Mouse (Mus musculus) induced T-regulatory cell, adult 2 months (primary cell): ENCODE results near the gene Rims1.

Experiments
- DNase-seq: peaks from one replicate; pipeline ENCODE4 v3.0.0-alpha.2; 2012; ENCODE audit warnings: low read depth

The Rims1 gene

GRCm38 (mm10) chr1:22353687-22354086 lies 452.1 kb downstream of the Rims1 start:
- no peak for DNase-seq

GRCm38 (mm10) chr1:22338914-22339313 lies 466.9 kb downstream of the Rims1 start:
- no peak for DNase-seq

GRCm38 (mm10) chr1:22320941-22321676 lies 484.7 kb downstream of the Rims1 start:
- DNase-seq = no peak

- no peak for DNase-seq
These were observed 490.3 kb downstream of the Rims1 start for GRCm38 (mm10) chr1:22315537-22315936.

GRCm38 (mm10) chr1:22311471-22311870 lies 494.3 kb downstream of the Rims1 start:
- DNase-seq = no peak

- DNase-seq = no peak
These were observed 499.3 kb downstream of the Rims1 start for GRCm38 (mm10) chr1:22306519-22306918.

- no peak for DNase-seq
These were observed 499.9 kb downstream of the Rims1 start for GRCm38 (mm10) chr1:22305932-22306331.

- no peak for DNase-seq
These were observed 511.8 kb downstream of the Rims1 start for GRCm38 (mm10) chr1:22293953-22294352.

- no peak for DNase-seq
These were observed 512.5 kb downstream of the Rims1 start for GRCm38 (mm10) chr1:22293310-22293709.

- DNase-seq = no peak
These were observed 519.0 kb downstream of the Rims1 start for GRCm38 (mm10) chr1:22286807-22287206.

GRCm38 (mm10) chr1:22279954-22280353 lies 525.8 kb downstream of the Rims1 start:
- no peak for DNase-seq

- DNase-seq = no peak
These were observed 531.7 kb downstream of the Rims1 start for GRCm38 (mm10) chr1:22274081-22274480.

GRCm38 (mm10) chr1:22270131-22270530 lies 535.7 kb downstream of the Rims1 start:
- DNase-seq = no peak

- peak; percentile 74 for DNase-seq
These were observed 537.0 kb downstream of the Rims1 start for GRCm38 (mm10) chr1:22268581-22269359.

GRCm38 (mm10) chr1:22266491-22266890 lies 539.3 kb downstream of the Rims1 start:
- no peak for DNase-seq

- DNase-seq = peak; percentile 1
These were observed 540.3 kb downstream of the Rims1 start for GRCm38 (mm10) chr1:22265528-22265927.

- no peak for DNase-seq
These were observed 543.4 kb downstream of the Rims1 start for GRCm38 (mm10) chr1:22262169-22262950.

GRCm38 (mm10) chr1:22261702-22262101 lies 544.1 kb downstream of the Rims1 start:
- DNase-seq = no peak

- no peak for DNase-seq
These were observed 545.5 kb downstream of the Rims1 start for GRCm38 (mm10) chr1:22260291-22260690.

GRCm38 (mm10) chr1:22258356-22258755 lies 547.4 kb downstream of the Rims1 start:
- no peak for DNase-seq

GRCm38 (mm10) chr1:22254278-22254677 lies 551.5 kb downstream of the Rims1 start:
- no peak for DNase-seq

GRCm38 (mm10) chr1:22252873-22253272 lies 552.9 kb downstream of the Rims1 start:
- DNase-seq = no peak
